Mouse (Mus musculus): ENCODE data around the gene Olfr370. TPM values are rescaled to one million over a fixed set of nuclear protein-coding genes. Genes with fewer than 3 reads are reported as not detected.
"Not testable (repeated sequence)": the region's sequence is repeated elsewhere in the genome, so short reads cannot be mapped to it uniquely, and the experiment has no call there.

The Olfr370 gene
- polyA plus RNA-seq, 1 experiment from 2014 or later: not detected

- not testable (repeated sequence) for H3K9me3 ChIP-seq (replicated peaks; ENCODE audit: control insufficient read depth, low read length); H3K27me3 ChIP-seq (ENCODE audit: control insufficient read depth, insufficient read depth, low read length); H3K27ac ChIP-seq (replicated peaks; ENCODE audit: low read depth, low read length); DNase-seq (ENCODE audit: low spot score); H3K4me1 ChIP-seq (ENCODE audit: control insufficient read depth, insufficient read depth, low read length); ATAC-seq (replicated peaks; ENCODE audit: insufficient number of reproducible peaks, low FRiP score, low TSS enrichment, low read depth); H3K4me3 ChIP-seq (ENCODE audit: low read depth, low read length); H3K9ac ChIP-seq (replicated peaks; ENCODE audit: low read length); H3K4me2 ChIP-seq (ENCODE audit: low read depth, low read length)
- H3K36me3 ChIP-seq (replicated peaks; ENCODE audit: control insufficient read depth, insufficient read depth, low read depth, low read length): peaks cover 11% of the 10 kb centered on the region
- 88% methylated on average over 3 of the region's 7 CpGs for WGBS
Observed at GRCm38 (mm10) chr8:83571001-83571340, 35.4 kb downstream of the Olfr370 start.

- H3K27me3 ChIP-seq (ENCODE audit: control insufficient read depth, insufficient read depth, low read length): no peaks in the 10 kb centered on the region
- no peaks in the 10 kb centered on the region for H3K9me3 ChIP-seq (replicated peaks; ENCODE audit: control insufficient read depth, low read length)
- 94% methylated on average over 10 of the region's 10 CpGs for WGBS
- no peak overlapping the region for H3K4me3 ChIP-seq (ENCODE audit: low read depth, low read length)
- no peak overlapping the region for H3K27ac ChIP-seq (replicated peaks; ENCODE audit: low read depth, low read length)
- H3K9ac ChIP-seq (replicated peaks; ENCODE audit: low read length): no peak overlapping the region
- peaks cover 4% of the 10 kb centered on the region; the same call in 1 of the 2 replicates for H3K4me1 ChIP-seq (ENCODE audit: control insufficient read depth, insufficient read depth, low read length)
- H3K36me3 ChIP-seq (replicated peaks; ENCODE audit: control insufficient read depth, insufficient read depth, low read depth, low read length): peaks cover 11% of the 10 kb centered on the region
- ATAC-seq (replicated peaks; ENCODE audit: insufficient number of reproducible peaks, low FRiP score, low TSS enrichment, low read depth) (no peak), DNase-seq (ENCODE audit: low spot score) (no peak)
- no peak overlapping the region for H3K4me2 ChIP-seq (ENCODE audit: low read depth, low read length)
Observed at GRCm38 (mm10) chr8:83571791-83572190, 36.2 kb downstream of the Olfr370 start.

DNA sequence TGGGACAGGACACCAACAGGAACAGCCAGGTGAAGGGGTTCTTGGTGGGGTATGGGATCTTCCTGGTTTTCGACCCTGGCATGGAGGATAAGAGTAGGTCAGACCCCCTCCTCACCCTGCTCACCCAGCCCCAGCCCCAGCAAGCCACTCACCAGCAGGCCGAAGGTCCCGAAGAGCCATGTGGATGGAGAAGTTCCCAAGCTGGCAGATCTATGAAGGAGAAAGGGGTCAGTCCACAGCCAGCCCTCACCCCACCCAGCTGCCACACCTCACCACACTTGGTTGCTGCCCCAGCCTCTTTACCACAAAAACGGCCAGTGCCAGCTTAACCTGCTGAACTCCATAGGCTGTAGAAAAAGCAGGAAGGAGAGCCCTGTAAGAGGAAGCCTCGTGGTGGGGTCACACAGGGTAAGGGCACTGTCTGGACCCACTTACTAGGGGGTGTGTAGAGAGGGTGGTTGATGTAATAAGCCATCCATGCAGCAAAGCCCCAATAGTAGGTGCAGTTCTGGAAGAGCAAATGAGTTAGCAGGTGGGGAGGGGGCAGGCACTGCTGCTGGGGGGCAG, 36.7 kb downstream of the Olfr370 start:
- DNase-seq (ENCODE audit: low spot score) (no peak), ATAC-seq (replicated peaks; ENCODE audit: insufficient number of reproducible peaks, low FRiP score, low TSS enrichment, low read depth) (no peak)
- no peaks in the 10 kb centered on the region for H3K27me3 ChIP-seq (ENCODE audit: control insufficient read depth, insufficient read depth, low read length)
- H3K9me3 ChIP-seq (replicated peaks; ENCODE audit: control insufficient read depth, low read length): no peaks in the 10 kb centered on the region
- no peak overlapping the region for H3K4me3 ChIP-seq (ENCODE audit: low read depth, low read length)
- peaks cover 5% of the 10 kb centered on the region for H3K4me1 ChIP-seq (ENCODE audit: control insufficient read depth, insufficient read depth, low read length)
- H3K9ac ChIP-seq (replicated peaks; ENCODE audit: low read length): no peak overlapping the region
- peaks cover 11% of the 10 kb centered on the region for H3K36me3 ChIP-seq (replicated peaks; ENCODE audit: control insufficient read depth, insufficient read depth, low read depth, low read length)
- H3K27ac ChIP-seq (replicated peaks; ENCODE audit: low read depth, low read length): no peak overlapping the region
- no peak overlapping the region for H3K4me2 ChIP-seq (ENCODE audit: low read depth, low read length)
- WGBS: 92% methylated on average over 5 of the region's 5 CpGs

DNA sequence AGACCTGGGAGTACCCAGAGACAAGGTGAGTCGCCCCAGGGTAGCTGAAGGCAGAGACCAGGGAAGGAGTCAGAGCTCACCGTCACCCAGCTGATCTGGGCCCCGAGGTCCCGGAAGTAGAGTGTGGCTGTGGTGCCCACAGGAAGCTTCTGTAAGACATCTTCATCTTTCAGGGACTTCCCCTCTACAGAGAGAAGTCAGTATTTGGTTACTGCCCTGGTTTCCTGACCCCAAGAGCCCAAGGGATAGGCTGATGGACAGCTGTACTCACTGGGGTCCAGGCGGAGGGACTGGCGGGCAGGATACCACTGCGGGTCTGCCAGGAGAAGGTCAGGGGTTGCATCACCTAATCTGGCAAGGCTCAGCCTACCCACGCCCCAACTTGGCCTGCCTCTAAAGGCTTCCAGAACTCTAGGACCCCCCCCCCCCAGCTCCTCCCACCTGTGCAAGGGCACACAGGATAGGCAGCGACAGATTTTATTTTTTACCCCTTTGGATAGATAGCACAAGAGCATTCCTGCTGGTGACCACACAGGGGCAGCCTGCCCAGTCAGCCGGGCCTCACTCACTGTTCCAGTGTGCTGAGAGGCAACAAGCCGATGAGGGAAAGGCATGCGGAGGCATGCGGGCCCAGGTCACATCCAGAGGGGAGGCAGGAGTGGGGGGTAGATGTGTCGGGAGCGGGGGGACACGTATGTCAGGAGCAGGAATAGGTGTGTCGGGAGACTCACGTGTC, 37.7 kb downstream of the Olfr370 start:
- no peak overlapping the region for H3K4me2 ChIP-seq (ENCODE audit: low read depth, low read length)
- ATAC-seq (replicated peaks; ENCODE audit: insufficient number of reproducible peaks, low FRiP score, low TSS enrichment, low read depth): no peak
- H3K27me3 ChIP-seq (ENCODE audit: control insufficient read depth, insufficient read depth, low read length): no peaks in the 10 kb centered on the region
- H3K27ac ChIP-seq (replicated peaks; ENCODE audit: low read depth, low read length): no peak overlapping the region
- DNase-seq (ENCODE audit: low spot score): no peak
- peaks cover 11% of the 10 kb centered on the region for H3K36me3 ChIP-seq (replicated peaks; ENCODE audit: control insufficient read depth, insufficient read depth, low read depth, low read length)
- H3K9ac ChIP-seq (replicated peaks; ENCODE audit: low read length): no peak overlapping the region
- no peak overlapping the region for H3K4me3 ChIP-seq (ENCODE audit: low read depth, low read length)
- WGBS: 72% methylated on average over 18 of the region's 18 CpGs
- no peaks in the 10 kb centered on the region for H3K9me3 ChIP-seq (replicated peaks; ENCODE audit: control insufficient read depth, low read length)
- peaks cover 9% of the 10 kb centered on the region for H3K4me1 ChIP-seq (ENCODE audit: control insufficient read depth, insufficient read depth, low read length)

DNA sequence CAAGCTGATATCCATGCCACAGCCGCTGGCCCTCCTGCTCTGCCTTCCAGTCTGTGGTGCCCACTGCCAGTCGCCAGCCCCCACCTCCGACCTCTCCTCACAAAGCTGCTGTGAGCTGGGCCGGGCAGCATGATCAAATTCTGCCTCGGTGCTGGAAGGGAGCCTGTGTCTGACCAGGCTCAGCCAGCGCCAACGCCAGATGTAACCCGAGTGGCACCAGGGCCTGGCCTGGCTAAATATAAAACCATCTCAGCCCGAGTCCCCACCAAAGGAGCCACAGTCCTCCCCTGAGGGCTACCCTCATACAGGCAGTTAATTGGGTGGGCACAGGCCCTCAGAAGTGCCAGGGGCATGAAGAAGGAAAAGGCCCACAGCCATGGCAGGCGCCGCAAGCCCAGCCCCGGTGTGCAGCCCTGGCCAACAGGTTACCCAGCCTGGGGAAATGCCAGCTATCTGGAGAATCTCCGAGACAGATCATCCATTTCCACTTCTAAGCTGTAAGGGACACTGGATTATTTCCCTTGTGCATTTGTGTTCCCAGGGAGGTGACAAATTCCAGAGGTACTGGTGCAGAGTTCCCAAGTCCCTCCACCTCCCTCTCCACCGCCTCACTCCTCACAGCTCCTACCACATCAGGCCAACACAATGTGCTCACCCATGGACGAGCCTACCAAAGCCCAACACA, 39.2 kb downstream of the Olfr370 start:
- WGBS: 87% methylated on average over 15 of the region's 15 CpGs
- H3K27ac ChIP-seq (replicated peaks; ENCODE audit: low read depth, low read length): no peak overlapping the region
- DNase-seq (ENCODE audit: low spot score) (no peak), ATAC-seq (replicated peaks; ENCODE audit: insufficient number of reproducible peaks, low FRiP score, low TSS enrichment, low read depth) (no peak)
- H3K9me3 ChIP-seq (replicated peaks; ENCODE audit: control insufficient read depth, low read length): no peaks in the 10 kb centered on the region
- H3K4me1 ChIP-seq (ENCODE audit: control insufficient read depth, insufficient read depth, low read length): peaks cover 11% of the 10 kb centered on the region
- H3K36me3 ChIP-seq (replicated peaks; ENCODE audit: control insufficient read depth, insufficient read depth, low read depth, low read length): peaks cover 11% of the 10 kb centered on the region
- H3K4me2 ChIP-seq (ENCODE audit: low read depth, low read length): no peak overlapping the region
- H3K9ac ChIP-seq (replicated peaks; ENCODE audit: low read length): no peak overlapping the region
- no peak overlapping the region for H3K4me3 ChIP-seq (ENCODE audit: low read depth, low read length)
- H3K27me3 ChIP-seq (ENCODE audit: control insufficient read depth, insufficient read depth, low read length): no peaks in the 10 kb centered on the region

DNA sequence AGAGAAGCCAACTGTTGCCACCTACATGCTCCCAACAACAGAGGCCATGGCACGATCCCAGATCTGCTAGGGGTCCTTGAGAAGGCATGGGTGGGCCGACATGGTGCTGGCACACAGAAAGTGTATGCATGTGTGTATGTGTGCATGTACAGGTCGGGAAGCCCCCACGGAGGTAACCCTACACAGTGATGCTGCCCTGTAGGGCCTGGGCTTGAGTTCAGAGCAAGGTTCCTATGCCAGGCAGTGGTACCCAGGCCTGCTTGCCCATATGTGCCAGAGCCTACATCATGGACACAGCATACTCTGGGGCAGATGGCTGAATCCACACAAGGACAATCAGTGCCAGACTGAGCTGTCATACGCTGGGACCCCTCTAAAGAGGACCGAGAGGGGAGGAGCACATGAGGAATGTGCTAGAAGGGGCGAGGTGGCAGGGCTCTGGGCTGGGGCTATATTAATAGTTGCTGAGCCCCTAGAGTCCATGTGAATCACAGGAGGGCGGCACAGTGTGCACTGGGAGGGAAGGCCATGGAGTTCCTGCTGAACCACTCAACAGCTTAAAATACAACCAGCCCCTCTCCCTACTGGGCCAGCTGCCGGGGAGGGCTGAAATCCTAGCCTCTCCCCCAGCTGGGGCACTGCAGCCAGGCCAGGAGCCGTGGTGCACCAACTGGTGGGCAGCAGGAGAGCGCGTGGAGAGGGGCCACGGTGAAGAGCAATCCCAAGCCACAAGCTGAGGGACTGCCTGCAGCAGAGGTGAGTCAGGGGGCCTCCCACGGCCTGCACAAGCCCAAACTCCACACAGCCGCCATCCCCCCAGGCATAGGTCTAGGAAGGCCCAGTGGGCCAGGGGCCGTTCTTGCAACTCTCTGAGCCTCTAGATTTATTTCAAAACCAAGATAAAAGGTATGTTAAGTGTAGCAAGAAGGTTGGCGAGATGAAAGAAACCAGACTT, 40.3 kb downstream of the Olfr370 start:
- H3K27me3 ChIP-seq (ENCODE audit: control insufficient read depth, insufficient read depth, low read length): no peaks in the 10 kb centered on the region
- no peak overlapping the region for H3K9ac ChIP-seq (replicated peaks; ENCODE audit: low read length)
- DNase-seq (ENCODE audit: low spot score): no peak
- peaks cover 11% of the 10 kb centered on the region for H3K4me1 ChIP-seq (ENCODE audit: control insufficient read depth, insufficient read depth, low read length)
- 68% methylated on average over 17 of the region's 17 CpGs for WGBS
- no peak overlapping the region for H3K4me3 ChIP-seq (ENCODE audit: low read depth, low read length)
- H3K36me3 ChIP-seq (replicated peaks; ENCODE audit: control insufficient read depth, insufficient read depth, low read depth, low read length): peaks cover 9% of the 10 kb centered on the region; the same call in 1 of the 2 replicates
- ATAC-seq (replicated peaks; ENCODE audit: insufficient number of reproducible peaks, low FRiP score, low TSS enrichment, low read depth): 0 out of 2 replicates have a peak, but pooled peaks have one; percentile 5
- no peak overlapping the region for H3K4me2 ChIP-seq (ENCODE audit: low read depth, low read length)
- H3K27ac ChIP-seq (replicated peaks; ENCODE audit: low read depth, low read length): 0 out of 2 replicates have a peak overlapping the region, but pooled peaks have one; percentile 5
- H3K9me3 ChIP-seq (replicated peaks; ENCODE audit: control insufficient read depth, low read length): no peaks in the 10 kb centered on the region

DNA sequence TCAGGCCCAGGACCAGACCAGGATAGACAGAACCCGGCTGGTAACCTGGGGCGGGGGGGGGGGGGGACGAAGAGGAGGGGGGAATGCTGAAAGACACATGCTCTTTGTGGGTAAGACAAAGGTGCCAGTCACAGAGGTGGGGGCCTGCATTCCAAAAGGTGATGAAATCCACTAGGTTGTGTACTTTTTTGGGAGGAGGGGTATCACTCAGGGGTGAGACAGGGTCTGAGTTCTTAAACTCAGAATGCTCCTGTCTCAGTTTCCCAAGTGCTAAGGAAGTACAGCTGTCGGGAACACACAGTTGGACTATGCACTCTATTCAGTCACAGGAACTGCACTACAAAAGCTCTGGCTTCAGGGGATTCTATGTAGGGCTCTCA, 40.9 kb downstream of the Olfr370 start:
- Histone ChIP-seq H3K4me2 (ENCODE audit: low read depth, low read length) (no peak overlapping the region), H3K9ac (replicated peaks; ENCODE audit: low read length) (no peak overlapping the region), H3K27me3 (ENCODE audit: control insufficient read depth, insufficient read depth, low read length) (no peaks in the 10 kb centered on the region), H3K4me3 (ENCODE audit: low read depth, low read length) (no peak overlapping the region), H3K36me3 (replicated peaks; ENCODE audit: control insufficient read depth, insufficient read depth, low read depth, low read length) (peaks cover 4% of the 10 kb centered on the region; the same call in 1 of the 2 replicates), H3K27ac (replicated peaks; ENCODE audit: low read depth, low read length) (0 out of 2 replicates have a peak overlapping the region, but pooled peaks have one; percentile 5), H3K9me3 (replicated peaks; ENCODE audit: control insufficient read depth, low read length) (no peaks in the 10 kb centered on the region), H3K4me1 (ENCODE audit: control insufficient read depth, insufficient read depth, low read length) (peaks cover 11% of the 10 kb centered on the region)
- DNase-seq (ENCODE audit: low spot score) (no peak), ATAC-seq (replicated peaks; ENCODE audit: insufficient number of reproducible peaks, low FRiP score, low TSS enrichment, low read depth) (no peak)
- 49% methylated on average over 3 of the region's 4 CpGs for WGBS

Measured in embryonic facial prominence, embryonic 11.5 days (tissue).